Mouse (Mus musculus) CH12.LX (cell line): ENCODE measurements around the gene Nup160. TPM values are rescaled to one million over a fixed set of nuclear protein-coding genes. Genes with fewer than 3 reads are reported as not detected.

Source experiments
- DNase-seq: peaks from one replicate; pipeline ENCODE4 v3.0.0-alpha.2; 2013; ENCODE audit errors: extremely low read depth
- H3K27ac ChIP-seq: 2 replicates; pipeline ENCODE4 v1.5.1; 2012; ENCODE audit warnings: low read depth, mild to moderate bottlenecking, control low read depth, moderate library complexity; ENCODE audit not compliant: insufficient read depth
- H3K27me3 ChIP-seq: replicated peaks from 2 replicates; pipeline ENCODE3; 2012; ENCODE audit warnings: inconsistent platforms
- H3K36me3 ChIP-seq, 2 experiments: replicated peaks in 1 of 2; 2 replicates each; pipeline versions ENCODE3 to v1.6.1; 2012; ENCODE audit warnings: inconsistent platforms in 1 of 2, low read length in 1 of 2, mild to moderate bottlenecking in 1 of 2, mixed read lengths in 1 of 2, moderate library complexity in 1 of 2; ENCODE audit not compliant: control insufficient read depth in 1 of 2, insufficient read depth in 1 of 2
- H3K4me1 ChIP-seq, 2 experiments: 2 replicates each; pipeline ENCODE4 v1.6.1; 2012; ENCODE audit warnings: inconsistent platforms in 1 of 2, moderate library complexity in 1 of 2; ENCODE audit not compliant: insufficient read depth in 2 of 2, control insufficient read depth in 1 of 2
- H3K4me2 ChIP-seq: 2 replicates; pipeline ENCODE4 v1.6.1; 2012; ENCODE audit warnings: low read depth, mild to moderate bottlenecking, control low read depth; ENCODE audit not compliant: poor library complexity, insufficient read depth, severe bottlenecking
- H3K4me3 ChIP-seq, 3 experiments: fragments of 150-350 bp in 1 of 3; sonication (generic) in 1 of 3; replicated peaks in 1 of 3; 2 replicates each; pipeline versions ENCODE3 to v1.5.1; 2011 to 2012; ENCODE audit warnings: low read depth in 2 of 3, low read length in 2 of 3, mild to moderate bottlenecking in 2 of 3, moderate library complexity in 2 of 3, control low read depth in 1 of 3, improper control_type of control experiment in 1 of 3, inconsistent platforms in 1 of 3, mixed read lengths in 1 of 3; ENCODE audit not compliant: poor library complexity in 1 of 3
- H3K79me2 ChIP-seq: replicated peaks from 2 replicates; pipeline ENCODE4 v1.6.1; 2012; ENCODE audit warnings: mild to moderate bottlenecking, moderate library complexity; ENCODE audit not compliant: control insufficient read depth, poor library complexity, insufficient read depth, severe bottlenecking; ENCODE audit errors: extremely low read depth
- H3K9ac ChIP-seq: 2 replicates; pipeline ENCODE4 v1.6.1; 2012; ENCODE audit warnings: low read depth, mild to moderate bottlenecking, control low read depth, moderate library complexity; ENCODE audit not compliant: insufficient read depth
- H3K9me3 ChIP-seq: replicated peaks from 2 replicates; pipeline ENCODE3; 2012; ENCODE audit warnings: low read length, inconsistent platforms, mixed read lengths
- BHLHE40 ChIP-seq: IDR thresholded peaks from 2 replicates; pipeline ENCODE4 v1.6.1; 2011; ENCODE audit warnings: mild to moderate bottlenecking, low read depth, low read length, improper control_type of control experiment
- CTCF ChIP-seq, 2 experiments: IDR thresholded peaks in 1 of 2; conservative IDR thresholded peaks in 1 of 2; 2 replicates each; pipeline ENCODE4 v1.5.1; 2011 to 2012; ENCODE audit warnings: low read depth in 2 of 2, low read length in 2 of 2, improper control_type of control experiment in 1 of 2, inconsistent platforms in 1 of 2, mild to moderate bottlenecking in 1 of 2, moderate library complexity in 1 of 2
- ELF1 ChIP-seq: IDR thresholded peaks from 2 replicates; pipeline ENCODE4 v1.6.1; 2014; ENCODE audit warnings: low read depth, mild to moderate bottlenecking, inconsistent platforms, low read length, improper control_type of control experiment
- EP300 ChIP-seq: IDR thresholded peaks from 2 replicates; pipeline ENCODE4 v1.6.1; 2011; ENCODE audit warnings: low read length, improper control_type of control experiment
- ETS1 ChIP-seq: conservative IDR thresholded peaks from 2 replicates; pipeline ENCODE4 v1.6.1; 2012; ENCODE audit warnings: low read depth, mild to moderate bottlenecking, inconsistent platforms, low read length, improper control_type of control experiment, moderate library complexity
- GABPA ChIP-seq: IDR thresholded peaks from 2 replicates; pipeline ENCODE4 v1.6.1; 2012; ENCODE audit warnings: low read depth, low read length, improper control_type of control experiment, inconsistent platforms; ENCODE audit not compliant: insufficient replicate concordance
- IRF4 ChIP-seq: IDR thresholded peaks from 2 replicates; pipeline ENCODE4 v1.6.1; 2014; ENCODE audit warnings: low read depth, mild to moderate bottlenecking, inconsistent platforms, low read length, improper control_type of control experiment
- JUN ChIP-seq: IDR thresholded peaks from 2 replicates; pipeline ENCODE4 v1.6.1; 2011; ENCODE audit warnings: low read depth, mild to moderate bottlenecking, low read length, improper control_type of control experiment, moderate library complexity; ENCODE audit not compliant: insufficient read depth
- JUND ChIP-seq: conservative IDR thresholded peaks from 2 replicates; pipeline ENCODE4 v1.6.1; 2011; ENCODE audit warnings: low read depth, low read length, improper control_type of control experiment
- MAZ ChIP-seq: IDR thresholded peaks from 2 replicates; pipeline ENCODE4 v1.6.1; 2012; ENCODE audit warnings: low read depth, mild to moderate bottlenecking, inconsistent platforms, low read length, improper control_type of control experiment, moderate library complexity
- MEF2A ChIP-seq: IDR thresholded peaks from 2 replicates; pipeline ENCODE4 v1.6.1; 2014; ENCODE audit warnings: low read depth, mild to moderate bottlenecking, inconsistent platforms, low read length, improper control_type of control experiment, borderline replicate concordance
- NELFE ChIP-seq: IDR thresholded peaks from 2 replicates; pipeline ENCODE4 v1.6.1; 2011; ENCODE audit warnings: low read depth, low read length, improper control_type of control experiment
- POLR2AphosphoS2 ChIP-seq: IDR thresholded peaks from 2 replicates; pipeline ENCODE4 v1.6.1; 2011; ENCODE audit warnings: low read depth, low read length, improper control_type of control experiment
- SIN3A ChIP-seq: IDR thresholded peaks from 2 replicates; pipeline ENCODE4 v1.6.1; 2012; ENCODE audit warnings: low read length, improper control_type of control experiment, inconsistent platforms
- SMC3 ChIP-seq: IDR thresholded peaks from 2 replicates; pipeline ENCODE4 v1.6.1; 2011; ENCODE audit warnings: low read depth, low read length, improper control_type of control experiment
- TCF12 ChIP-seq: IDR thresholded peaks from 2 replicates; pipeline ENCODE4 v1.6.1; 2014; ENCODE audit warnings: low read depth, mild to moderate bottlenecking, inconsistent platforms, low read length, improper control_type of control experiment
- dilution Hi-C: fragments of 300-500 bp; cut with MboI; formaldehyde crosslinking; loops from 2 replicates; pipeline ENCODE4 v1.14.3; 2020; ENCODE audit warnings: low sequenced_read_pairs; ENCODE audit not compliant: extremely low pct_unique_long_range_greater_than_20kb, extremely low pct_ligation_motif_present
- in situ Hi-C: fragments of 300-500 bp; cut with MboI; formaldehyde crosslinking; loops from 3 replicates; pipeline ENCODE4 v1.14.3; 2019; ENCODE audit warnings: low sequenced_read_pairs, low pct_ligation_motif_present, low pct_unique_long_range_greater_than_20kb, mixed read lengths
- polyA plus RNA-seq: library from polyadenylated mRNA; unstranded; fragments of >175 nt; gene quantifications from 2 replicates; pipeline ENCODE4 v1.2.1, GENCODE M21; 2012; ENCODE audit warnings: low read depth; ENCODE audit not compliant: insufficient read length
- total RNA-seq, 2 experiments: library from RNA; depleted of rRNA; stranded (reverse); fragments of 300-350 nt in 1 of 2; fragments of >200 nt in 1 of 2; gene quantifications; 2 replicates each; pipeline ENCODE4 v1.2.3; 2012 to 2014

Gene Nup160
- total and polyA plus RNA-seq, 3 experiments, result 32.7 to 71.8 (median 59.1) TPM

DNA sequence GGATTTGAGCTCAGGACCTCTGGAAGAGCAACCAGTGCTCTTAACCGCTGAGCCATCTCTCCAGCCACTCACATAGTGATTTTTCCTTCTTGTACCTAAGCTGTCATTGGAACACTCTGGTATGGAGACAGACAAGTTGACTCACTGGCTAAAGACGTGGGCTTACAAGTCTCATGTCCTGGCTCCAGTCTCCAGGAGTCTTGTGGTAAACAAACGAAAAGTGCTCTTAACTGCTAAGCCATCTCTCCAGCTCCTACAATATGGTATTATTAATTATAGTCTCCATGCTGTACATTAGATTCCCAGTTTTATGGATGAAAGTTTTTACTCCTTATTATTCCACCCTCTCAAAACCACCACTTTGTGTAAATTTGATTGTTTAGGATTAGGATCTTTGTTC, 88.1 kb downstream of the Nup160 start:
- no peak overlapping the region for H3K27ac ChIP-seq
- no peak for DNase-seq
- no peaks in the 10 kb centered on the region for H3K4me1 ChIP-seq
- H3K36me3 ChIP-seq, result peaks cover 65 to 94% of the 10 kb centered on the region in 2 experiments
- H3K79me2 ChIP-seq, result peaks cover 27% of the 10 kb centered on the region
- H3K27me3 ChIP-seq, result no peaks in the 10 kb centered on the region
- no peak for TF ChIP-seq TCF12
- no peak for TF ChIP-seq POLR2AphosphoS2
- TF ChIP-seq SMC3, result no peak
- no peak for TF ChIP-seq CTCF (conservative IDR thresholded peaks at IDR 0.05 in 1 of 2, IDR thresholded peaks at IDR 0.05 in 1 of 2; ENCODE audit: low read depth in 2 of 2, low read length in 2 of 2)
- H3K9me3 ChIP-seq, result no peaks in the 10 kb centered on the region
- no peak overlapping the region for H3K4me3 ChIP-seq
- no peak overlapping the region for H3K9ac ChIP-seq
- in situ Hi-C loops, result loop anchor here (10.0 kb wide), 1 partner anchor 80 kb away; no protein-coding TSS in a partner anchor
- dilution Hi-C loops, result no loop called here
- H3K4me2 ChIP-seq, result no peak overlapping the region

DNA sequence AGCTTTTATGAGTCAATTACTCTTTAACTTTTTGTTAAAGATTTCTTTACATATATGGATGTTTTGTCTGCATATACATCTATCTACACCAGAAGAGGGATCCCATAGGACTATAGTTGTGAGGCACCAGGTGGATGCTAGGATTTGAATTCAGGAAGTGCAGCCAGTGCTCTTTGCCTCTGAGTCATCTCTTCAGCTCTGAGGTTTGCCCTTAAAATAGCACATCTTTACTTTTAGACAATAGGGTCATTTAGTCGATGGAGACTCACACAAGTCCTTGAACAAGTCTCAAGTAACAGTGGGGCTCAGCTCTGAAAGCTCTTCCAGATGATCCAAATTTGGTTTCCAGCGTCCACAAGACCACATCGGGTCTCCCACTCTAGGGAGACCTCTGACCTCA, 104.3 kb downstream of the Nup160 start:
- H3K9me3 ChIP-seq, result no peaks in the 10 kb centered on the region
- peak overlapping the region; percentile 21; the same call in 1 of the 2 replicates for H3K4me2 ChIP-seq
- peaks cover 0 to 52% of the 10 kb centered on the region in 2 experiments; a peak in 2 of 4 replicates for H3K4me1 ChIP-seq
- no peaks in the 10 kb centered on the region for H3K27me3 ChIP-seq
- H3K9ac ChIP-seq, result no peak overlapping the region
- DNase-seq, result peak; percentile 59
- H3K79me2 ChIP-seq, result 0 out of 2 replicates have a peak, but pooled peaks cover 6% of the 10 kb centered on the region
- dilution Hi-C loops (no loop called here), in situ Hi-C loops (no loop called here)
- H3K27ac ChIP-seq, result no peak overlapping the region
- no peak overlapping the region for H3K4me3 ChIP-seq
- TF ChIP-seq GABPA (no peak), IRF4 (peak; percentile 71), MAZ (no peak), JUN (peak; percentile 47; the same call in 1 of the 2 replicates), ETS1 (peak; percentile 53; the same call in 1 of the 2 replicates), BHLHE40 (no peak), SIN3A (no peak), ELF1 (peak; percentile 68), EP300 (peak; percentile 65), POLR2AphosphoS2 (no peak), JUND (peak; percentile 68), MEF2A (peak; percentile 91), NELFE (0 out of 2 replicates have a peak, but pooled peaks have one; percentile 22)
- H3K36me3 ChIP-seq, result peaks cover 34 to 62% of the 10 kb centered on the region in 2 experiments
